Mouse (Mus musculus): ENCODE measurements at regions not wholly inside any gene's neighbourhood (a gene's known extent, or its start where the extent isn't known, plus 50 kb on each side); places are given as distances from the start of the nearest gene placed in this dataset.

DNA sequence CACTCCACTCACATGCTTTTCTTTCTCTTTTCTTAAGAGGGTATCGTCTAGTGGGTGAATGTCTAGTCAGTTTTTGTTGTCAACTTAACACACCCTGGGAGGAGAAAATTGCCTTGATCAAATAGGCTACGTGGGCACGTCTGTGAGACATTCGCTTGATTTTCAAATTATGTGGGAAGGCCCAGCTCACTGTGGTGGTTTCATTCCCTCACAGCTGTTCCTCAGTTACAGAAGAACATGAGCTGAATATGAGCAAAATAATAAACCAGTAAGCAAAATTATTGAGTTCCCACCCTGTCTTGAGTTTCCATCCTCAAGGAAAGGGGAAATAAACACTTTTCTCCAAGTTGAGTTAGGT lies 650.4 kb upstream of the Lmcd1 start:
- no peak overlapping the region for H3K9ac ChIP-seq (ENCODE audit: insufficient read depth, low read depth)
- TF ChIP-seq USF2 (conservative IDR thresholded peaks at IDR 0.05; ENCODE audit: low read depth, low read length) (no peak), RCOR1 (conservative IDR thresholded peaks at IDR 0.05; ENCODE audit: low read depth, low read length) (no peak), ZC3H11A (IDR thresholded peaks at IDR 0.05; ENCODE audit: low read depth, low read length) (no peak)
- DNase-seq (ENCODE audit: extremely low read depth) = no peak
- H3K79me2 ChIP-seq (replicated peaks; ENCODE audit: control insufficient read depth, extremely low read depth, insufficient read depth, poor library complexity, severe bottlenecking) = no peaks in the 10 kb centered on the region
- H3K4me1 ChIP-seq (ENCODE audit: control insufficient read depth in 1 of 2, insufficient read depth in 2 of 2) = no peaks in the 10 kb centered on the region
- in situ Hi-C loops (cut with MboI; ENCODE audit: low pct_ligation_motif_present, low pct_unique_long_range_greater_than_20kb, low sequenced_read_pairs) = no loop called here
- H3K4me3 ChIP-seq (replicated peaks in 1 of 3; ENCODE audit: low read depth in 2 of 3, low read length in 2 of 3, poor library complexity in 1 of 3) = no peak overlapping the region
- no peaks in the 10 kb centered on the region for H3K36me3 ChIP-seq (replicated peaks in 1 of 2; ENCODE audit: control insufficient read depth in 1 of 2, insufficient read depth in 1 of 2, low read length in 1 of 2)
- no peaks in the 10 kb centered on the region for H3K27me3 ChIP-seq (replicated peaks)
- H3K4me2 ChIP-seq (ENCODE audit: insufficient read depth, low read depth, poor library complexity, severe bottlenecking) = no peak overlapping the region
- dilution Hi-C loops (cut with MboI; ENCODE audit: extremely low pct_ligation_motif_present, extremely low pct_unique_long_range_greater_than_20kb, low sequenced_read_pairs) = no loop called here
- H3K27ac ChIP-seq (ENCODE audit: insufficient read depth, low read depth) = no peak overlapping the region
- peaks cover 44% of the 10 kb centered on the region for H3K9me3 ChIP-seq (replicated peaks; ENCODE audit: low read length)

DNA sequence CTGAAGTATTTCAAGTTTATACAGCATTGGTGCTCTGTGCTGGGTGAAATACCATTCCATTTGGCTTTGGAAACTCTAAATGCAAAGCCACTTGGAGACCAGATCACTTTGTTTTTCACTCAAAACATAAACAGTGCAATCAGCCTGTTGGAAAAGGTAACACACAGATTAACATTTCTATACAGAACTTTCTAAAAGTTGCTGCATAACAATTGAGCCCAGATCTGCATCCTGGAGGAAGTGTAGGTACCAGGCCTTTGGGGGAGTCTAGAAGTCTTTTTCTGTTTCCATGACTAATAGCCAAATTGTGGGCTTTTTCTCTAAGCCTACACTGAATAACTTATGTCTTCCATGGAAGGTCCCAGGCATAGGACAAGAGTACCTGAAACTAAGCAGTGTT lies 648.1 kb upstream of the Lmcd1 start:
- Histone ChIP-seq H3K9me3 (replicated peaks; ENCODE audit: low read length) (peaks cover 41% of the 10 kb centered on the region), H3K36me3 (replicated peaks in 1 of 2; ENCODE audit: control insufficient read depth in 1 of 2, insufficient read depth in 1 of 2, low read length in 1 of 2) (no peaks in the 10 kb centered on the region), H3K4me3 (replicated peaks in 1 of 3; ENCODE audit: low read depth in 2 of 3, low read length in 2 of 3, poor library complexity in 1 of 3) (no peak overlapping the region), H3K79me2 (replicated peaks; ENCODE audit: control insufficient read depth, extremely low read depth, insufficient read depth, poor library complexity, severe bottlenecking) (no peaks in the 10 kb centered on the region), H3K27ac (ENCODE audit: insufficient read depth, low read depth) (no peak overlapping the region), H3K9ac (ENCODE audit: insufficient read depth, low read depth) (no peak overlapping the region), H3K27me3 (replicated peaks) (no peaks in the 10 kb centered on the region), H3K4me2 (ENCODE audit: insufficient read depth, low read depth, poor library complexity, severe bottlenecking) (no peak overlapping the region), H3K4me1 (ENCODE audit: control insufficient read depth in 1 of 2, insufficient read depth in 2 of 2) (no peaks in the 10 kb centered on the region)
- TF ChIP-seq MXI1 (IDR thresholded peaks at IDR 0.05; ENCODE audit: low read depth, low read length) (no peak), IRF4 (IDR thresholded peaks at IDR 0.05; ENCODE audit: low read depth, low read length) (no peak), BHLHE40 (IDR thresholded peaks at IDR 0.05; ENCODE audit: low read depth, low read length) (no peak), ETS1 (conservative IDR thresholded peaks at IDR 0.05; ENCODE audit: low read depth, low read length) (no peak), TCF12 (IDR thresholded peaks at IDR 0.05; ENCODE audit: low read depth, low read length) (no peak)
- dilution Hi-C loops (cut with MboI; ENCODE audit: extremely low pct_ligation_motif_present, extremely low pct_unique_long_range_greater_than_20kb, low sequenced_read_pairs) = no loop called here
- no peak for DNase-seq (ENCODE audit: extremely low read depth)
- in situ Hi-C loops (cut with MboI; ENCODE audit: low pct_ligation_motif_present, low pct_unique_long_range_greater_than_20kb, low sequenced_read_pairs) = no loop called here

DNA sequence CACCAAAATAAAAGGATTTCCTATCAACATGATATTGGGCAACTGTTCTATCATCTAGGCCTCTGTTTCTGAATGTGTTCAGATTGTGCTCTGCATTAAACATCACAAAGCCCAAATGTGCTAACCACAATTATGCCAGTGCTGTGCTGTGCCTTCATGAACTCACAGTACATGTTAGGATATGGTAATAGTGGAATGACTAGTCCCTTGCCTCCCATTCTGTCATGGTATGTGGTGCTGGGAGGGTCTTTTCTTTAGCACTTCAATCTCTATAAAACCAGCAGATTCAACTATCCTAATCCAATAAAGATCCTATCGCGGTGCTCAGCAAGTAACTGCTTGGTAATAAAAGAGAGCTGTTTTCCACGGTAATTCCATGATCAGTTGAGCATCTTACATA lies 620.8 kb upstream of the Lmcd1 start:
- Histone ChIP-seq H3K4me1 (ENCODE audit: control insufficient read depth in 1 of 2, insufficient read depth in 2 of 2) (no peaks in the 10 kb centered on the region), H3K27ac (ENCODE audit: insufficient read depth, low read depth) (no peak overlapping the region), H3K36me3 (replicated peaks in 1 of 2; ENCODE audit: control insufficient read depth in 1 of 2, insufficient read depth in 1 of 2, low read length in 1 of 2) (no peaks in the 10 kb centered on the region), H3K4me2 (ENCODE audit: insufficient read depth, low read depth, poor library complexity, severe bottlenecking) (no peak overlapping the region), H3K9ac (ENCODE audit: insufficient read depth, low read depth) (no peak overlapping the region), H3K27me3 (replicated peaks) (no peaks in the 10 kb centered on the region), H3K4me3 (replicated peaks in 1 of 3; ENCODE audit: low read depth in 2 of 3, low read length in 2 of 3, poor library complexity in 1 of 3) (no peak overlapping the region), H3K9me3 (replicated peaks; ENCODE audit: low read length) (peaks cover 52% of the 10 kb centered on the region), H3K79me2 (replicated peaks; ENCODE audit: control insufficient read depth, extremely low read depth, insufficient read depth, poor library complexity, severe bottlenecking) (no peaks in the 10 kb centered on the region)
- dilution Hi-C loops (cut with MboI; ENCODE audit: extremely low pct_ligation_motif_present, extremely low pct_unique_long_range_greater_than_20kb, low sequenced_read_pairs) (no loop called here), in situ Hi-C loops (cut with MboI; ENCODE audit: low pct_ligation_motif_present, low pct_unique_long_range_greater_than_20kb, low sequenced_read_pairs) (no loop called here)
- DNase-seq (ENCODE audit: extremely low read depth) = no peak
- TF ChIP-seq JUN (IDR thresholded peaks at IDR 0.05; ENCODE audit: insufficient read depth, low read depth, low read length) = no peak
- no peak for TF ChIP-seq HCFC1 (IDR thresholded peaks at IDR 0.05; ENCODE audit: low read depth, low read length)
- TF ChIP-seq MAFK (IDR thresholded peaks at IDR 0.05; ENCODE audit: insufficient replicate concordance, low read length) = no peak
- no peak for TF ChIP-seq MAX (IDR thresholded peaks at IDR 0.05; ENCODE audit: low read length)
- TF ChIP-seq EP300 (IDR thresholded peaks at IDR 0.05; ENCODE audit: low read length) = no peak
- no peak for TF ChIP-seq SIN3A (IDR thresholded peaks at IDR 0.05; ENCODE audit: low read length)
- TF ChIP-seq ETS1 (conservative IDR thresholded peaks at IDR 0.05; ENCODE audit: low read depth, low read length) = no peak
- TF ChIP-seq ELF1 (IDR thresholded peaks at IDR 0.05; ENCODE audit: low read depth, low read length) = no peak
- no peak for TF ChIP-seq BHLHE40 (IDR thresholded peaks at IDR 0.05; ENCODE audit: low read depth, low read length)
- no peak for TF ChIP-seq UBTF (IDR thresholded peaks at IDR 0.05; ENCODE audit: low read depth, low read length)
- no peak for TF ChIP-seq JUND (conservative IDR thresholded peaks at IDR 0.05; ENCODE audit: low read depth, low read length)
- no peak for TF ChIP-seq CHD2 (IDR thresholded peaks at IDR 0.05; ENCODE audit: low read length)
- TF ChIP-seq MAZ (IDR thresholded peaks at IDR 0.05; ENCODE audit: low read depth, low read length) = no peak
- no peak for TF ChIP-seq ZMIZ1 (IDR thresholded peaks at IDR 0.05; ENCODE audit: low read depth, low read length)
- TF ChIP-seq RCOR1 (conservative IDR thresholded peaks at IDR 0.05; ENCODE audit: low read depth, low read length) = no peak
- TF ChIP-seq E2F4 (IDR thresholded peaks at IDR 0.05; ENCODE audit: insufficient replicate concordance, low read depth, low read length) = no peak
- TF ChIP-seq KAT2A (IDR thresholded peaks at IDR 0.05; ENCODE audit: insufficient replicate concordance, low read length) = no peak
- TF ChIP-seq POLR2A (IDR thresholded peaks at IDR 0.05; ENCODE audit: low read depth, low read length) = no peak
- TF ChIP-seq RAD21 (IDR thresholded peaks at IDR 0.05; ENCODE audit: low read depth, low read length) = no peak
- no peak for TF ChIP-seq POLR2AphosphoS2 (IDR thresholded peaks at IDR 0.05; ENCODE audit: low read depth, low read length)

Measured in CH12.LX (cell line).